Mouse (Mus musculus): ENCODE results near the gene Nfkbiz. TPM values are rescaled to one million over a fixed set of nuclear protein-coding genes. Genes with fewer than 3 reads are reported as not detected.
A peak's percentile ranks its signal among the peaks of the same experiment; 100 is the strongest.

Nfkbiz gene
- polyA plus RNA-seq (2012; rRNA removed) = 4.7 and 5.2 TPM in 2 replicates

DNA sequence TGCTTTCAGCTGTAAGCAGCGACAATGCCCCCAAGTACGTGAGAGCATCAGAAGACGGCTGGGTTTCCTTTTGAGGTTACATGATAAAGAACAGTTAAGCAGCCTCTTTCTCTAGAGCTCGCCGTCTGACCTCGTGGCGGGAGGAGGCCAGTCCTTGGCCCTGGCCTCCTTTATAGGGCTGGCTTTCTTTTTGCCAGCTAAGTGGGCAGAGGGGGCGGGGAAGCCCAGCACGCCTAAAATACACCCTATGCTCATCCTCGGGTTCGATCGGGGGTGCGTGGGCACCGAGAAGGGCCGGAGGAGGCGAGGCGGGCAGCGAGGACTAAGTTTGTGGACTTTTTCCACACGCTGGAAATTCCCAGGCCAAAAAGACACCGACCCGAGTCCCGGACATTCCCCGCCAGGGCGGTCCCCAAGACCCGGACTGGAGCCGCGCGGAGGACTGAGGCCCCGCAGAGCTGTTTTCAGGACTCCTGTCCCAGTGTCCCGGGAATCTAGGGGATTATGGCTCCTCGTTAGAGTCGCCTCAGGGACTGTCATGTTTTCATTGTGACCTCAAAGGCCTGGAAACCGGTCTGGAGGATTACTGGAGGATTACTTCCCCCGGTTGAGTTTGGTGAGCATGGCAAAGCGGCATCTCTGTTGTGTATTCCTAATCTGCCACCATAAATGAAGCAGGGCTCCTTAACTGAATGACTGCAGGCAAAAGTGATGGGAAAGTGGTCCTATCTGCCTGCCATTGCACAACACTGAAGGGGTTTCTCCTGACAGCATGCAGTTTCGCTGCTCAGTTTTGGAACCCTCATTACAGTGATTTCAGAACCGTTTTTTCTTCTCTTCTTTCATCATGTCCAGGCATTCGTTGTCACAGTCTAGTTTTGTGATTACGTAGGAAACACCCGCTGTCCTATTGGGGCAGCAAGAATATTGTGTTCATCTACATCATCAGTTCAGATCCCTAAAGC, at the start of gene Nfkbiz:
Gene Nfkbiz, minus strand, starts transcription at position 390 of the 965 bp plus-strand sequence.
- under 1% methylated on average over 40 of the region's 40 CpGs for WGBS
- Histone ChIP-seq H3K4me3 (ENCODE audit: insufficient read depth, low read depth, low read length) (peak within 1 kb of the TSS; percentile 80), H3K36me3 (ENCODE audit: control insufficient read depth, insufficient read depth, low read length) (no peaks in the 10 kb centered on the region), H3K4me1 (ENCODE audit: control insufficient read depth, insufficient read depth, low read length) (no peaks in the 10 kb centered on the region), H3K27ac (ENCODE audit: insufficient read depth, low read depth, low read length) (peak within 1 kb of the TSS; percentile 86), H3K27me3 (replicated peaks; ENCODE audit: control insufficient read depth, insufficient read depth, low read length) (no peaks in the 10 kb centered on the region)
- TF ChIP-seq CTCF (conservative IDR thresholded peaks at IDR 0.05; ENCODE audit: insufficient read depth, insufficient read length, low read depth, low read length) (no peak), POLR2A (IDR thresholded peaks at IDR 0.05; ENCODE audit: low read depth, low read length) (no peak)
- peak; percentile 93 for DNase-seq

DNA sequence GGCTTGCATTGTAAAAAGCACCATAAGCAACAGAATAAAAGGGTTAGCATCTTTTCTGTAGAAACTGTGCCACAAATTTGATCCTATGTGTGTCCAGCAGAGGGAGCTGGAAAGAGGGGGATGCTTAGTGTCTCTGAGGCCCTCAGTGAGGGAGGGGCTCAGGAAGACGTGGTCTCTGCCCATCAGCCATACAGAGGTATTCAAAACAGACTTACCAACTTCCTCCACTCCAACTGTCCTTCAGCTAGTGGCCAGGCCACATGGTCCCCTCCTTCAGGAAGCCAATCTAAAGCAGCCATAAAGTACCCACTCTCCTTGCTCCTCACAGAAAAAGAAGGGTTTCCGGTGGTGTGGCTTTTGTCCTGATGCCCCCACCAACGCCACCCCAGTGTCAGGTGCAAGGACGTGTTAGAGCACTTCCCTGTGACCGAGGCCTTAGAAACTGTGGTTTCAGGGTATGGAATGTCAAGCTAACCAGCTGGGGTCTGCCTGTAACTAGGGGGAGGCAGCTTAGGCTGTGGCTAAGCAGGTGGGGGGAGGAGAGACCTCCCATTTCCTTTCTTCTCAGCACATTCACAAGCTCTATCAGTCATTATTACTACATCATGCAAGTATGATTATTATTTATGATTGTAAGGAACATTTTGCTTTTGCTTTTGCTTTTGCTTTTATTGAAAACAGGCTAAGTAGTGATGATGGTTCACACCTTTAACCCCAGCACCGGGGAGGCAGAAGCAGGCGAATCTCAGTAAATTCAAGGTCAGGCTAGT, 49.3 kb upstream of the Nfkbiz start:
- Histone ChIP-seq H3K4me3 (ENCODE audit: insufficient read depth, low read depth, low read length) (no peak overlapping the region), H3K4me1 (ENCODE audit: control insufficient read depth, insufficient read depth, low read length) (peaks cover 8% of the 10 kb centered on the region; the same call in 1 of the 2 replicates), H3K36me3 (ENCODE audit: control insufficient read depth, insufficient read depth, low read length) (peaks cover 3% of the 10 kb centered on the region), H3K27ac (ENCODE audit: insufficient read depth, low read depth, low read length) (no peak overlapping the region), H3K27me3 (replicated peaks; ENCODE audit: control insufficient read depth, insufficient read depth, low read length) (no peaks in the 10 kb centered on the region)
- DNase-seq = no peak
- whole genome bisulfite sequencing = 47% methylated on average over 7 of the region's 7 CpGs
- no peak for TF ChIP-seq POLR2A (IDR thresholded peaks at IDR 0.05; ENCODE audit: low read depth, low read length)
- TF ChIP-seq CTCF (conservative IDR thresholded peaks at IDR 0.05; ENCODE audit: insufficient read depth, insufficient read length, low read depth, low read length) = peak; percentile 38; the same call in 1 of the 2 replicates

DNA sequence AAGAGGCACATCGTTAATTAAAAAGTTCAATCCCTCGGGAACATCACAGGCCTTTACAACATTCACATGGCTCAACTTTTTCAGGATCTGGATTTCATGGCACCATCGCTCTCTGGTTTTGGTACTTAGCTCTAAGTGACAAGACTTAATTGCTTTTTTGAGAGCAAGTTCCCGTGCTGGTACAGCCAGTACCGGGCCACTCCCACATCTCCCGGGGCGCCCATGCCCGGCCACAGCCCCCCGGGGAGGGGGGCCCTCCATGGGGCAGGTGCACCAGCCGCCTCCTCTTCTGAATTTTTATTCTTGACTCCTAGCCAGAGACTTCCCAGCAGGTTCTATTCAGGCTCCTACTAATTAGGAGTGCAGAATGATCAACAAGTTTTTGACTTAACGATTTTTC, 45.5 kb upstream of the Nfkbiz start:
- H3K36me3 ChIP-seq (ENCODE audit: control insufficient read depth, insufficient read depth, low read length) = peaks cover 3% of the 10 kb centered on the region
- TF ChIP-seq POLR2A (IDR thresholded peaks at IDR 0.05; ENCODE audit: low read depth, low read length) = no peak
- TF ChIP-seq CTCF (conservative IDR thresholded peaks at IDR 0.05; ENCODE audit: insufficient read depth, insufficient read length, low read depth, low read length) = no peak
- DNase-seq = no peak
- H3K27me3 ChIP-seq (replicated peaks; ENCODE audit: control insufficient read depth, insufficient read depth, low read length) = no peaks in the 10 kb centered on the region
- H3K4me1 ChIP-seq (ENCODE audit: control insufficient read depth, insufficient read depth, low read length) = peaks cover 4% of the 10 kb centered on the region; the same call in 1 of the 2 replicates
- no peak overlapping the region for H3K4me3 ChIP-seq (ENCODE audit: insufficient read depth, low read depth, low read length)
- 58% methylated on average over 11 of the region's 11 CpGs for WGBS
- H3K27ac ChIP-seq (ENCODE audit: insufficient read depth, low read depth, low read length) = no peak overlapping the region

DNA sequence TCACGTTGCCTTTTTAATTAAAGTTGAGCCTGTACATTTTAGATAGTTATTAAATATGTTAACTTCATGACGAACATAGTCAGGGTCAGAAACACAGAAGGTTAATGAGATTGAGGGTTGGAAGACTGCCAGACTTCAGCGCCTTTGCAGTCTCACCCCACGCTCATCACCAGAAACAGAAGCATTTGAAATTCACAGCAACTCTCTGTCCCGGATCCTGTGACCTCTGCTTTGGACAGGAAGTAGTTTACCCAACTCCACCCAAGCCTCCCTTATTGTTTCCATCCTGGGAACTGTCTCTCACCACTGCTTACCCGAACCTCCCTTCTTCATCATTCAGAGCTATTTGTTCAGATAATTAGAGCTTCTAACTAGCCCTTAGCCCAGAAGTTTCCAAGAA, 37.3 kb upstream of the Nfkbiz start:
- Histone ChIP-seq H3K27me3 (replicated peaks; ENCODE audit: control insufficient read depth, insufficient read depth, low read length) (no peaks in the 10 kb centered on the region), H3K36me3 (ENCODE audit: control insufficient read depth, insufficient read depth, low read length) (no peaks in the 10 kb centered on the region), H3K27ac (ENCODE audit: insufficient read depth, low read depth, low read length) (no peak overlapping the region), H3K4me1 (ENCODE audit: control insufficient read depth, insufficient read depth, low read length) (no peaks in the 10 kb centered on the region), H3K4me3 (ENCODE audit: insufficient read depth, low read depth, low read length) (no peak overlapping the region)
- TF ChIP-seq CTCF (conservative IDR thresholded peaks at IDR 0.05; ENCODE audit: insufficient read depth, insufficient read length, low read depth, low read length) = no peak
- peak; percentile 25 for DNase-seq
- 43% methylated on average over 6 of the region's 6 CpGs for WGBS

DNA sequence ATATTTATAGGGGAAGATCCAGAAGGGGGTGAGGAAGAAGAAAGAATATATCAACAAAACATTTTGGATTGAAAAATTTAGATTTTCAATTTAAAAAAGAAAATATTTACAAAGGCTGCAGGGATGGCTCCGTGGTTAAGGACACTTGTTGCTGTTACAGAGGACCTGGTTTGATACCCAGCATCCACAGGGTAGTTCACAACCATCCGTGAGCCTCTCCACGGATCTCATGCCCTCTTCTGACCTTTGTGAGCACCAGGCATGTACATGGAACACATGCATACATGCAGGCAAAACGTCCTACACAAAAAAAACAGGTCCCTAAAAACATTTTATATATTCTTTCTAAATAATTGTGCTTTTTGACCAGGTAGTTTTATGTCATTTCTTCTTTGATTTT, 25.1 kb upstream of the Nfkbiz start:
- Histone ChIP-seq H3K4me3 (ENCODE audit: insufficient read depth, low read depth, low read length) (no peak overlapping the region), H3K27ac (ENCODE audit: insufficient read depth, low read depth, low read length) (no peak overlapping the region), H3K4me1 (ENCODE audit: control insufficient read depth, insufficient read depth, low read length) (no peaks in the 10 kb centered on the region), H3K36me3 (ENCODE audit: control insufficient read depth, insufficient read depth, low read length) (no peaks in the 10 kb centered on the region), H3K27me3 (replicated peaks; ENCODE audit: control insufficient read depth, insufficient read depth, low read length) (no peaks in the 10 kb centered on the region)
- no peak for DNase-seq
- WGBS = 67% methylated on average over 4 of the region's 4 CpGs
- no peak for TF ChIP-seq POLR2A (IDR thresholded peaks at IDR 0.05; ENCODE audit: low read depth, low read length)

DNA sequence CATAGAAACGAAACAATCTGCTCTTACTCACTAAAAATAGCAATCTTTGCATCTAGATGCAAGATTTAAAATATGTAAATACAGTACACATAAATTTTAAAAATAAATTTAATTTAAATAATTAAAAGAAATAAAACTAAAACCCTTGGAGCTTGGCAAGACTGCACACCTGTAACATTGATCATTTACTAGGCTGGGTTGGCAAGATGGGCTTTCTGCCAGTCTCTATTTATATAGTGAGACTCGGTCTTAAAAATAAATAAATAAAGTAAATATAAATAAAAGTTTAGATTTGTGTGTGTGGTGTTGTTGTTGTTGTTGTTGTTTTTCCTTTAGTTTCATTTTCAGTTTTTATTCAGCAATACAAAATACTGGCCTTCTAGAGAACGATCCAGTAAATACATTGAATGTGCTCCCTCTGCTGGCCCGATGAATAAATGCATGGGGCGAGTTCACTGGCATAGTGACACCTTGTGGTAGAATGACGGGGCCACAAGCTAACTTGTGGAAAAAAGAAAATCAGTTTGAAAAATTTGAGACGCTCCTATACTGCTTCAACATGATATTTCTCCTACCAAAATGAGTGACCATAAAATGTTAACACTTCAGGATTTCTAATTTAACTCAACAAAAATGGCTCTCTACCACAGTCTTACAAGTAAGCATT, 24.6 kb upstream of the Nfkbiz start:
- Histone ChIP-seq H3K36me3 (ENCODE audit: control insufficient read depth, insufficient read depth, low read length) (no peaks in the 10 kb centered on the region), H3K27me3 (replicated peaks; ENCODE audit: control insufficient read depth, insufficient read depth, low read length) (no peaks in the 10 kb centered on the region), H3K4me3 (ENCODE audit: insufficient read depth, low read depth, low read length) (no peak overlapping the region), H3K27ac (ENCODE audit: insufficient read depth, low read depth, low read length) (no peak overlapping the region), H3K4me1 (ENCODE audit: control insufficient read depth, insufficient read depth, low read length) (no peaks in the 10 kb centered on the region)
- peak; percentile 98 for TF ChIP-seq CTCF (conservative IDR thresholded peaks at IDR 0.05; ENCODE audit: insufficient read depth, insufficient read length, low read depth, low read length)
- TF ChIP-seq POLR2A (IDR thresholded peaks at IDR 0.05; ENCODE audit: low read depth, low read length) = no peak
- DNase-seq = peak; percentile 79
- 9% methylated on average over 7 of the region's 7 CpGs for WGBS

All from kidney, adult 2 months (tissue).